In genomic region chr5:123508921-123509320, GRCm38 (mm10) we compare ENCODE assay signal across 8 mouse cellular contexts. TPM values are rescaled to one million over a fixed set of nuclear protein-coding genes. Genes with fewer than 3 reads are reported as not detected.
DNase-seq lines count a peak whose midpoint lies in the region; ATAC-seq and TF ChIP-seq lines count a peak whose summit lies in the region.

No protein-coding gene starts in this region.

- H3K36me3 ChIP-seq in embryonic facial prominence, embryonic 10.5 days (replicated peaks) = peaks cover 32% of the 10 kb centered on the region
- no peaks in the 10 kb centered on the region for H3K36me3 ChIP-seq in intestine, embryonic 16.5 days (ENCODE audit: control insufficient read depth, insufficient read depth, low read length)
- no peaks in the 10 kb centered on the region for H3K36me3 ChIP-seq in neural tube, embryonic 14.5 days (ENCODE audit: control insufficient read depth, insufficient read depth, low read length)
- H3K36me3 ChIP-seq in kidney, adult 2 months (ENCODE audit: control insufficient read depth, insufficient read depth, low read length) = no peaks in the 10 kb centered on the region

- H3K4me3 ChIP-seq in layer of hippocampus, adult 2 months = peak overlapping the region; percentile 56
- peak overlapping the region; percentile 70 for H3K4me3 ChIP-seq in embryonic facial prominence, embryonic 10.5 days
- H3K4me3 ChIP-seq in intestine, embryonic 16.5 days (ENCODE audit: low read length) = peak overlapping the region; percentile 65
- peak overlapping the region; percentile 61 for H3K4me3 ChIP-seq in neural tube, embryonic 14.5 days (ENCODE audit: low read depth, low read length)
- no peak overlapping the region for H3K4me3 ChIP-seq in kidney, adult 2 months (ENCODE audit: insufficient read depth, low read depth, low read length)

- no peaks in the 10 kb centered on the region for H3K9me3 ChIP-seq in embryonic facial prominence, embryonic 10.5 days
- H3K9me3 ChIP-seq in intestine, embryonic 16.5 days (ENCODE audit: control insufficient read depth, low read length) = no peaks in the 10 kb centered on the region
- H3K9me3 ChIP-seq in neural tube, embryonic 14.5 days (ENCODE audit: control insufficient read depth, low read length) = no peaks in the 10 kb centered on the region

- peaks cover 46% of the 10 kb centered on the region for H3K27me3 ChIP-seq in embryonic facial prominence, embryonic 10.5 days (replicated peaks; ENCODE audit: low read depth, poor library complexity, severe bottlenecking)
- H3K27me3 ChIP-seq in intestine, embryonic 16.5 days (replicated peaks; ENCODE audit: control insufficient read depth, insufficient read depth, low read length) = peaks cover 24% of the 10 kb centered on the region
- no peaks in the 10 kb centered on the region for H3K27me3 ChIP-seq in neural tube, embryonic 14.5 days (ENCODE audit: control insufficient read depth, insufficient read depth, low read length)
- H3K27me3 ChIP-seq in kidney, adult 2 months (replicated peaks; ENCODE audit: control insufficient read depth, insufficient read depth, low read length) = no peaks in the 10 kb centered on the region

- WGBS in embryonic facial prominence, embryonic 10.5 days = 7% methylated on average over 12 of the region's 12 CpGs
- 8% methylated on average over 12 of the region's 12 CpGs for WGBS in intestine, embryonic 16.5 days
- 9% methylated on average over 12 of the region's 12 CpGs for WGBS in neural tube, embryonic 14.5 days
- 13% methylated on average over 12 of the region's 12 CpGs for WGBS in kidney, adult 2 months

- TF ChIP-seq CTCF in layer of hippocampus, adult 2 months (conservative IDR thresholded peaks at IDR 0.05) = no peak
- TF ChIP-seq CTCF in kidney, adult 2 months (conservative IDR thresholded peaks at IDR 0.05; ENCODE audit: insufficient read depth, insufficient read length, low read depth, low read length) = no peak

- peak overlapping the region; percentile 61 for H3K9ac ChIP-seq in intestine, embryonic 16.5 days (ENCODE audit: low read depth, low read length)
- H3K9ac ChIP-seq in neural tube, embryonic 14.5 days (replicated peaks; ENCODE audit: low read depth, low read length) = peak overlapping the region; percentile 57

- DNase-seq in layer of hippocampus, adult 2 months (ENCODE audit: low spot score in 2 of 2) = no peak
- no peak for DNase-seq in layer of hippocampus, adult 11-12 months (ENCODE audit: low spot score)
- no peak for DNase-seq in embryonic facial prominence, embryonic 10.5 days (ENCODE audit: low spot score)
- no peak for DNase-seq in adrenal gland, adult 8-10 months
- DNase-seq in kidney, adult 2 months = no peak
- no peak for DNase-seq in cerebellum, postnatal 25 days

- no peak for TF ChIP-seq POLR2A in kidney, adult 2 months (IDR thresholded peaks at IDR 0.05; ENCODE audit: low read depth, low read length)

- no peak overlapping the region for H3K27ac ChIP-seq in layer of hippocampus, adult 2 months
- peak overlapping the region; percentile 82 for H3K27ac ChIP-seq in embryonic facial prominence, embryonic 10.5 days (replicated peaks)
- no peak overlapping the region for H3K27ac ChIP-seq in intestine, embryonic 16.5 days (ENCODE audit: low read length)
- H3K27ac ChIP-seq in neural tube, embryonic 14.5 days (ENCODE audit: low read depth, low read length) = no peak overlapping the region
- H3K27ac ChIP-seq in kidney, adult 2 months (ENCODE audit: insufficient read depth, low read depth, low read length) = no peak overlapping the region

- peak overlapping the region; percentile 95 for H3K4me2 ChIP-seq in intestine, embryonic 16.5 days (ENCODE audit: low read depth, low read length)
- H3K4me2 ChIP-seq in neural tube, embryonic 14.5 days (ENCODE audit: low read depth, low read length) = peak overlapping the region; percentile 72

- peaks cover 25% of the 10 kb centered on the region for H3K4me1 ChIP-seq in embryonic facial prominence, embryonic 10.5 days
- H3K4me1 ChIP-seq in intestine, embryonic 16.5 days (ENCODE audit: control insufficient read depth, insufficient read depth, low read length) = peaks cover 13% of the 10 kb centered on the region
- no peaks in the 10 kb centered on the region; the same call in 1 of the 2 replicates for H3K4me1 ChIP-seq in neural tube, embryonic 14.5 days (ENCODE audit: control insufficient read depth, insufficient read depth, low read length)
- no peaks in the 10 kb centered on the region; the same call in 1 of the 2 replicates for H3K4me1 ChIP-seq in kidney, adult 2 months (ENCODE audit: control insufficient read depth, insufficient read depth, low read length)

- ATAC-seq in intestine, embryonic 16.5 days = no peak
- ATAC-seq in neural tube, embryonic 14.5 days (ENCODE audit: low read depth) = no peak

RNA-seq across cellular contexts. Expression of gene B3gnt4, which starts 1.3 kb away (rescaled TPM):
- total RNA-seq in layer of hippocampus, adult 2 months (2021) = 1 to 10 TPM; 1.2 TPM
- polyA plus RNA-seq in embryonic facial prominence, embryonic 10.5 days (2016; fragmentation: Nextera tagmentation; extraction: Ambion mirVana) = 1.5 and 2.0 TPM in 2 replicates
- polyA plus RNA-seq in intestine, embryonic 16.5 days (2015; fragmentation: Nextera tagmentation; extraction: Ambion mirVana) = 0.13 and 0.49 TPM in 2 replicates
- polyA plus RNA-seq in neural tube, embryonic 14.5 days (2014; fragmentation: Nextera tagmentation; extraction: Ambion mirVana) = 0.79 and 1.3 TPM in 2 replicates
- total RNA-seq in adrenal gland, adult 8-10 months (2022) = under 1 TPM; 0.29 to 0.52 (median 0.40) TPM
- polyA plus RNA-seq in kidney, adult 2 months (2012; rRNA removed) = 0.05 TPM in 1 of 2 replicates, not detected in the other

RNA-seq across cellular contexts. Expression of gene Diablo, which starts 15.1 kb away (rescaled TPM):
- 10 to 100 TPM; 33.3 to 35.4 TPM for total RNA-seq in layer of hippocampus, adult 2 months (2021)
- polyA plus RNA-seq in embryonic facial prominence, embryonic 10.5 days (2016; fragmentation: Nextera tagmentation; extraction: Ambion mirVana) = 125 and 134 TPM in 2 replicates
- 87.7 and 89.7 TPM in 2 replicates for polyA plus RNA-seq in intestine, embryonic 16.5 days (2015; fragmentation: Nextera tagmentation; extraction: Ambion mirVana)
- 111 and 113 TPM in 2 replicates for polyA plus RNA-seq in neural tube, embryonic 14.5 days (2014; fragmentation: Nextera tagmentation; extraction: Ambion mirVana)
- 10 to 100 TPM; 86.9 to 99.4 (median 88.5) TPM for total RNA-seq in adrenal gland, adult 8-10 months (2022)
- polyA plus RNA-seq in kidney, adult 2 months (2012; rRNA removed) = 64.2 and 68.8 TPM in 2 replicates

RNA-seq across cellular contexts. Expression of gene Gm49027, which starts 16.4 kb away (rescaled TPM):
- 1 to 10 TPM; 4.9 to 8.6 TPM for total RNA-seq in layer of hippocampus, adult 2 months (2021)
- polyA plus RNA-seq in embryonic facial prominence, embryonic 10.5 days (2016; fragmentation: Nextera tagmentation; extraction: Ambion mirVana) = 0.24 and 0.35 TPM in 2 replicates
- 10.0 and 11.2 TPM in 2 replicates for polyA plus RNA-seq in intestine, embryonic 16.5 days (2015; fragmentation: Nextera tagmentation; extraction: Ambion mirVana)
- polyA plus RNA-seq in neural tube, embryonic 14.5 days (2014; fragmentation: Nextera tagmentation; extraction: Ambion mirVana) = 0.17 and 16.3 TPM in 2 replicates
- 10 to 100 TPM in 2 of 4 experiments, 1 to 10 TPM in 2; 5.9 to 22.1 (median 11.8) TPM for total RNA-seq in adrenal gland, adult 8-10 months (2022)
- polyA plus RNA-seq in kidney, adult 2 months (2012; rRNA removed) = 2.0 and 2.9 TPM in 2 replicates

RNA-seq across cellular contexts. Expression of gene Il31, which starts 19.6 kb away (rescaled TPM):
- not detected for total RNA-seq in layer of hippocampus, adult 2 months (2021)
- polyA plus RNA-seq in embryonic facial prominence, embryonic 10.5 days (2016; fragmentation: Nextera tagmentation; extraction: Ambion mirVana) = not detected in 2 replicates
- not detected in 2 replicates for polyA plus RNA-seq in intestine, embryonic 16.5 days (2015; fragmentation: Nextera tagmentation; extraction: Ambion mirVana)
- not detected in 2 replicates for polyA plus RNA-seq in neural tube, embryonic 14.5 days (2014; fragmentation: Nextera tagmentation; extraction: Ambion mirVana)
- total RNA-seq in adrenal gland, adult 8-10 months (2022) = not detected
- not detected in 2 replicates for polyA plus RNA-seq in kidney, adult 2 months (2012; rRNA removed)

RNA-seq across cellular contexts. Expression of gene Lrrc43, which starts 19.8 kb away (rescaled TPM):
- 1 to 10 TPM in 1 of 2 experiments, under 1 TPM in 1; 0.39 to 1.0 TPM for total RNA-seq in layer of hippocampus, adult 2 months (2021)
- polyA plus RNA-seq in embryonic facial prominence, embryonic 10.5 days (2016; fragmentation: Nextera tagmentation; extraction: Ambion mirVana) = 0.19 TPM in 1 of 2 replicates, not detected in the other
- polyA plus RNA-seq in intestine, embryonic 16.5 days (2015; fragmentation: Nextera tagmentation; extraction: Ambion mirVana) = not detected in 2 replicates
- 0.13 and 0.44 TPM in 2 replicates for polyA plus RNA-seq in neural tube, embryonic 14.5 days (2014; fragmentation: Nextera tagmentation; extraction: Ambion mirVana)
- total RNA-seq in adrenal gland, adult 8-10 months (2022) = not detected
- polyA plus RNA-seq in kidney, adult 2 months (2012; rRNA removed) = not detected in 2 replicates
